Mouse (Mus musculus) neural tube, embryonic 14.5 days (tissue): Measurements from ENCODE around the gene Pfkp. TPM values are rescaled to one million over a fixed set of nuclear protein-coding genes. Genes with fewer than 3 reads are reported as not detected.
A peak's percentile ranks its signal among the peaks of the same experiment; 100 is the strongest.

Source experiments
- ATAC-seq: fragments of 200-750 bp; cut with Nextera tagmentation; 2 replicates; pipeline ENCODE4 v1.8.0; 2017; ENCODE audit warnings: low read depth, mild to moderate bottlenecking, moderate TSS enrichment, moderate library complexity
- H3K27ac ChIP-seq: fragments of 300-500 bp; sonication (generic); 2 replicates; pipeline ENCODE4 v1.5.1; 2014; ENCODE audit warnings: low read depth, mild to moderate bottlenecking, control low read depth, low read length, moderate library complexity, mixed read lengths
- H3K27me3 ChIP-seq: fragments of 300-500 bp; sonication (generic); 2 replicates; pipeline ENCODE4 v1.6.1; 2014; ENCODE audit warnings: low read length; ENCODE audit not compliant: control insufficient read depth, insufficient read depth
- H3K36me3 ChIP-seq: fragments of 300-500 bp; sonication (generic); 2 replicates; pipeline ENCODE4 v1.6.1; 2014; ENCODE audit warnings: low read length, mixed read lengths; ENCODE audit not compliant: control insufficient read depth, insufficient read depth
- H3K4me1 ChIP-seq: fragments of 300-500 bp; sonication (generic); 2 replicates; pipeline ENCODE4 v1.6.1; 2014; ENCODE audit warnings: low read length; ENCODE audit not compliant: control insufficient read depth, insufficient read depth
- H3K4me2 ChIP-seq: fragments of 300-500 bp; sonication (generic); 2 replicates; pipeline ENCODE4 v1.6.1; 2014; ENCODE audit warnings: mild to moderate bottlenecking, low read depth, low read length, control low read depth
- H3K4me3 ChIP-seq: fragments of 300-500 bp; sonication (generic); 2 replicates; pipeline ENCODE4 v1.5.1; 2014; ENCODE audit warnings: low read depth, low read length, control low read depth, mixed read lengths
- H3K9ac ChIP-seq: fragments of 300-500 bp; sonication (generic); replicated peaks from 2 replicates; pipeline ENCODE4 v1.6.1; 2014; ENCODE audit warnings: low read depth, mild to moderate bottlenecking, control low read depth, low read length, mixed read lengths
- H3K9me3 ChIP-seq: fragments of 300-500 bp; sonication (generic); 2 replicates; pipeline ENCODE4 v1.6.1; 2016; ENCODE audit warnings: low read length; ENCODE audit not compliant: control insufficient read depth
- WGBS: fragments of 180-500 bp; shearing (Covaris S2); extraction: QIAGEN DNeasy Blood & Tissue Kit; methylation state at CpG from one replicate; pipeline ENCODE4 v1.1.7; 2014; 5-methylcytosine and 5-hydroxymethylcytosine counted together
- polyA plus RNA-seq: library from polyadenylated mRNA; unstranded; fragments of >200 nt; fragmentation: Nextera tagmentation; extraction: Ambion mirVana; gene quantifications from 2 replicates; pipeline ENCODE4 v1.2.1, GENCODE M21; 2014

Pfkp gene
- polyA plus RNA-seq, result 377 and 537 TPM in 2 replicates

- under 1% methylated on average over 34 of the region's 34 CpGs for WGBS
Measured at GRCm38 (mm10) chr13:6648669-6649233, at the start of gene Pfkp. TSS of gene Pfkp (minus strand) at chr13:6648777.

GRCm38 (mm10) chr13:6690607-6691006 is 42.0 kb upstream of the Pfkp start:
- no peaks in the 10 kb centered on the region for H3K36me3 ChIP-seq
- WGBS, result 83% methylated on average over 3 of the region's 3 CpGs
- H3K9me3 ChIP-seq, result no peaks in the 10 kb centered on the region
- H3K4me3 ChIP-seq, result no peak overlapping the region
- H3K27me3 ChIP-seq, result no peaks in the 10 kb centered on the region
- H3K4me1 ChIP-seq, result no peaks in the 10 kb centered on the region
- H3K27ac ChIP-seq, result no peak overlapping the region
- no peak for ATAC-seq
- no peak overlapping the region for H3K9ac ChIP-seq
- no peak overlapping the region for H3K4me2 ChIP-seq

More at GRCm38 (mm10) chr13:6648669-6649233, at the start of gene Pfkp:
- Histone ChIP-seq H3K27me3 (no peaks in the 10 kb centered on the region), H3K4me1 (0 out of 2 replicates have a peak, but pooled peaks cover 3% of the 10 kb centered on the region), H3K4me3 (peak within 1 kb of the TSS; percentile 65), H3K9me3 (no peaks in the 10 kb centered on the region), H3K4me2 (peak within 1 kb of the TSS; percentile 97), H3K36me3 (no peaks in the 10 kb centered on the region), H3K9ac (peak within 1 kb of the TSS; percentile 76), H3K27ac (peak within 1 kb of the TSS; percentile 58)
- peak; percentile 94 for ATAC-seq

GRCm38 (mm10) chr13:6689962-6690361 is 41.4 kb upstream of the Pfkp start:
- WGBS, result 72% methylated on average over 4 of the region's 4 CpGs
- H3K4me1 ChIP-seq, result no peaks in the 10 kb centered on the region
- peak; percentile 52; the same call in 1 of the 2 replicates for ATAC-seq

GRCm38 (mm10) chr13:6688790-6689433 is 40.3 kb upstream of the Pfkp start:
- H3K36me3 ChIP-seq, result no peaks in the 10 kb centered on the region
- H3K27me3 ChIP-seq, result no peaks in the 10 kb centered on the region
- no peaks in the 10 kb centered on the region for H3K9me3 ChIP-seq
- H3K4me3 ChIP-seq, result no peak overlapping the region
- no peaks in the 10 kb centered on the region for H3K4me1 ChIP-seq
- H3K9ac ChIP-seq, result no peak overlapping the region
- 55% methylated on average over 7 of the region's 7 CpGs for WGBS
- H3K27ac ChIP-seq, result no peak overlapping the region
- H3K4me2 ChIP-seq, result no peak overlapping the region
- ATAC-seq, result peak; percentile 78

More at GRCm38 (mm10) chr13:6689962-6690361, 41.4 kb upstream of the Pfkp start:
- Histone ChIP-seq H3K36me3 (no peaks in the 10 kb centered on the region), H3K9ac (no peak overlapping the region), H3K4me2 (no peak overlapping the region), H3K27me3 (no peaks in the 10 kb centered on the region), H3K4me3 (no peak overlapping the region), H3K27ac (no peak overlapping the region), H3K9me3 (no peaks in the 10 kb centered on the region)

GRCm38 (mm10) chr13:6666887-6667286 is 18.3 kb upstream of the Pfkp start:
- Histone ChIP-seq H3K9me3 (no peaks in the 10 kb centered on the region), H3K27ac (no peak overlapping the region), H3K4me1 (no peaks in the 10 kb centered on the region), H3K4me2 (no peak overlapping the region), H3K36me3 (no peaks in the 10 kb centered on the region), H3K4me3 (no peak overlapping the region), H3K9ac (no peak overlapping the region), H3K27me3 (no peaks in the 10 kb centered on the region)
- WGBS, result 81% methylated on average over 4 of the region's 4 CpGs
- ATAC-seq, result no peak

GRCm38 (mm10) chr13:6665506-6665905 is 16.9 kb upstream of the Pfkp start:
- Histone ChIP-seq H3K27ac (no peak overlapping the region), H3K9ac (no peak overlapping the region), H3K9me3 (no peaks in the 10 kb centered on the region), H3K4me1 (no peaks in the 10 kb centered on the region), H3K4me2 (no peak overlapping the region), H3K36me3 (no peaks in the 10 kb centered on the region), H3K4me3 (no peak overlapping the region), H3K27me3 (no peaks in the 10 kb centered on the region)
- 80% methylated on average over 1 of the region's 1 CpGs for WGBS
- ATAC-seq, result no peak

- no peak overlapping the region for H3K9ac ChIP-seq
- H3K27me3 ChIP-seq, result no peaks in the 10 kb centered on the region
- no peak for ATAC-seq
- no peak overlapping the region for H3K27ac ChIP-seq
- H3K4me2 ChIP-seq, result no peak overlapping the region
- WGBS, result 68% methylated on average over 5 of the region's 5 CpGs
- no peaks in the 10 kb centered on the region for H3K36me3 ChIP-seq
- H3K4me1 ChIP-seq, result no peaks in the 10 kb centered on the region
- no peak overlapping the region for H3K4me3 ChIP-seq
- H3K9me3 ChIP-seq, result no peaks in the 10 kb centered on the region
Measured at GRCm38 (mm10) chr13:6664216-6664615, 15.6 kb upstream of the Pfkp start.

- 88% methylated on average over 6 of the region's 6 CpGs for WGBS
- Histone ChIP-seq H3K9ac (no peak overlapping the region), H3K4me1 (no peaks in the 10 kb centered on the region), H3K4me3 (no peak overlapping the region), H3K4me2 (no peak overlapping the region), H3K36me3 (no peaks in the 10 kb centered on the region), H3K27me3 (no peaks in the 10 kb centered on the region), H3K27ac (no peak overlapping the region), H3K9me3 (no peaks in the 10 kb centered on the region)
- no peak for ATAC-seq
Measured at GRCm38 (mm10) chr13:6659314-6659713, 10.7 kb upstream of the Pfkp start.

GRCm38 (mm10) chr13:6657300-6657699 is 8.7 kb upstream of the Pfkp start:
- H3K4me3 ChIP-seq, result no peak overlapping the region
- ATAC-seq, result no peak
- no peak overlapping the region for H3K27ac ChIP-seq
- H3K36me3 ChIP-seq, result no peaks in the 10 kb centered on the region
- H3K27me3 ChIP-seq, result no peaks in the 10 kb centered on the region
- WGBS, result 89% methylated on average over 2 of the region's 2 CpGs
- H3K9me3 ChIP-seq, result no peaks in the 10 kb centered on the region
- H3K4me2 ChIP-seq, result no peak overlapping the region
- H3K9ac ChIP-seq, result no peak overlapping the region
- no peaks in the 10 kb centered on the region for H3K4me1 ChIP-seq
